Mouse (Mus musculus): ENCODE measurements around the gene Alg5. TPM values are rescaled to one million over a fixed set of nuclear protein-coding genes. Genes with fewer than 3 reads are reported as not detected.

Alg5 gene
- 34.7 and 35.4 TPM in 2 replicates for polyA plus RNA-seq (2012; rRNA removed)

DNA sequence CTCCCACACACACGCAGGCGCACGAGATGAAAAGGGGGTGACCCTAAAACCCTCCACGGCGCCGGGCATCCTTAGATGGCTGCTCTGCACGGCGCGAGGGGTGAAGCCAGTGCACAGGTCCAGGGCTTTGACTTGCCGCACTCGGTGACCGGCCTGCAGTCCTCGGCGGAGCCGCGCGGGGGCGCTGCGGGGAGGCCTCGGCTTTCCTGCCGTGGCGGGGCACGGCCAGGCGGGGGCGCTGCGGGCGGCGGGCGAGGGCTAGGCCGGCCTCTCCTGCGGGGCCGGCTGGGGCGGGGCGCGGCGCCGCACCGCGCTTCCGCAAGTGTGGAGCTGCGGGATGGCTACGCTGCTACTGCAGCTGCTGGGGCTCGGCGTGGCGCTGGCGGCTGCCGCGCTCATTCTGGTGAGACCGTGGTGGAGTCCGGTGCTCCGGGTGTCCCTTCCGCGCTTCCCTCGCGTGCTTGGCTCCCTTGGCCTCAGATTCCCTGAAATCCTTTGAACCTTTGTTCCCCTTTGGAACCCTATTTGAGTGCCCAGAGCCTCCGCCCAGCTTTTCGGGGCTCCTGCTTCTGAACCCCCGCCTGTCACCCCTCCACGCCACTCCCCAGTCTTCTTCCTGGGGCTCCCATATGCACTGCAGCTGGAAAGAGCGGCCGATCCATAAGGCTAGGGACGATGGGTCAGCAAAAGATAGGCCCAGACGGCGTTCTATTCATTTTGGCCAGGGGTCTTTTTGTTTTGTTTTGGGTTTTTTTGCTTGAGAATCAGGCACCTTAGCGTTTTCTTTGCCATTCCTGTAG is at the start of gene Alg5, which contains the start of gene Exosc8:
Gene Alg5 (plus strand): TSS at position 293 of the 800 bp plus-strand sequence.
Gene Exosc8 (minus strand): TSS at position 147 of the 800 bp plus-strand sequence.

DNA sequence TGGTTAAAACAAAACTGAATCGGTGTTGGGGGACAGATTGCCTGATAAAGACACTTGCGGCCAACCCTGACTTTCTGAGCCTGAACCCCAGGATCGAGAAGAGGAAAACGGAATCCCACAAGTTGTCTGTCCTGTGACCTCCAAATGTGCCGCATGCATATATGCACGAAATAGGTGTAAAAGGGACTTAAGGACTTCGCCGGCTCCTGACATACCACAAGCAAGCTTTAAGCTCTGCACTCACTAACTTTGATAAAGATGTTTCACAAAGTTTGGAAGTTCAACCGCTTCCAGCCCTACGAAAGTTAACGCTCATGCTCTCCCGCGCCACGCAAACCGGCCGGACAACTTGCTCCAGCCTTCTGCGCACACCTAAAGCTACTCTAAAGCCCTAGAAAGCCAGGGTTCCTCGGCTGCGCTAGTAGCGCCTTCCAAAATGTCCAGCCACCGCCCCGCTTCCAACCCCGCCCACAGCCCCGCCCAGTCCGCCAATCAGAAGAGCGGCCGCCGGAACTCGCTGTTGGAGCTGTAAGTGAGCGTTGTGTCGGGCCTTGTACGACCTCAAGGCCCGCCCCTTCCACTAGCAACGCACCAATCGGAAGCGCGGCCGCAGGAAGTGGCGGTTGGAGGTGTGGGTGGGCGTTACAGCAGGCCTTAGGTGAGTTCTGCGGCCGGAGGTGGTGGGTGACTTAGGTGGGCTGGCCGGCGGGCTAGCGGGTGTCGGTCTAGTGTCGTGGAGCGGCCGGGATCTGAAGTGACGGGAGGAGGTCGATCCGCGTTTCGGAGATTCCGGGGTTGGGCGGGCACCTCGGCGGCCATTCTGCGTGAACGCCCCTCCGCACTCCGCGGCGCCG is 42.9 kb upstream of the Alg5 start, which contains the start of gene Supt20:
Gene Supt20 (plus strand): TSS at position 606 of the 854 bp plus-strand sequence.

DNA sequence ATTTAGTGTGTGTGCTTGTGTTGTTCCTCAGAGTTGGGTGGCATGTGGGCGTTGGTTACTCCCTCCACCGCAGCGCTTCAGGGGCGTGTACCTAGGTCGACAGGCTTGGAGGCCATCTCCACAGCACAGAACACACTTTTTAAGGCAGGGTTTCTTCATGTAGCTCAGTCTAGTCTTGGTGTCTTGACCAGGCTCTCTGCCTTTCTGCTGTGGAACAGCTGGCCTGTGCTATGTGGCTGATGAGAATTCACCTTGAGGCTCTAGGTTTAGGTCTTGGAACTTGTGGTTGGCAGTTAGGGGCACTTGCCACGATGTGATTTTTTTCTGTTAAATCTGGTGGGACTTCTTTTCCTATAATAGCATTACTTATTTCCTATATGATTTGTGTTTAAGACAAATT is 21.1 kb upstream of the Alg5 start, which contains the start of gene Gm21958:
Gene Gm21958 (minus strand): TSS at position 101 of the 400 bp plus-strand sequence.

DNA sequence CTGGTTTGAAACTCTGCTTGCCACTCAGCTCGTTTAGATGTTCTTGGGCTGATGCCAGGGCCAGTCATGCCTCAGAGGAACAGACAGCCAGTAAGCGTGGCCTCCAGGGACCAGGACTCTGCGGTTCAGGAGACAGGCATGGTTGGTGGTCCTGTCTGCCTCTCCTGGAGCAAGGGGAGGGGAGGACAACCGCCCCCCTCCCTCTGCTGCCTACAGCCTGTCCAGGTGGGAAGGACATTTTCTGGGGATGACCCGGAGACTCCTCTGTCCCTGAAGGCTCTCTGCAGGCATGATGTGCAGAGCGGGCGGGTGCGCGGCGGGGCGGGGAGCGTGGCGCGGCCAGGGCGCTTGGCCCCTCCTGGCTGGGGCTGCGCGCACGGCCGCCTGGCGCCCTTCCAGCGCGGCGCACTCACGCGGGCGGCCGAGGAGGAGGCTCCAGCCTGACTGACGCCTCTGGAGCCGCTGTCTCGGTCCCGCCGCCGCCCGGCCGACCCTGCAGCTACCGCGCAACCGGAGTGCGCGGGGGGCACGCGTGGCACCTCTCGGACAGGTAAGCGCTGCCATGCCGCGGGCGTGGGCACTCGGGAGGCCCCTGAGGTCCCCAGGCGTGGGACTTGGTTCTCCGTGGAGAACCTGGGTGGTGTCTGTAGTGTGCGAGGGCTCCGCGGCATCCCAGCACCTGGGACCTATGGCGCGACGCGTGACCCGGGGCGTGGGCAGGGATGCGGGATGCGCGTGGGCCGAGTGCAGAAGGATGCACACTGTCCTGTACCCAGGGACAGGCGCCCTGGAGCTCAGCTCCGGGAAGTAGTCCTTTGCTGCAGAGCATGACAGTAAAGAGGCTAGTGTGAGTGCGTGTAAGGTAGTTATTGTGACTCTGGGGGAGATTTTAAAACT is 20.1 kb downstream of the Alg5 start, which contains the start of gene Smad9:
Gene Smad9 (plus strand): TSS at position 438 of the 897 bp plus-strand sequence.

Other genes starting within 250 kb of the Alg5 start
- 127 and 130 TPM in 2 replicates for gene Supt20, start 42.7 kb upstream of the Alg5 start, polyA plus RNA-seq (2012; rRNA removed)
- not detected in 2 replicates for gene Gm21958, start 21.2 kb upstream of the Alg5 start, polyA plus RNA-seq (2012; rRNA removed)
- gene Exosc8, start 146 bp upstream of the Alg5 start, polyA plus RNA-seq (2012; rRNA removed): 101 and 105 TPM in 2 replicates
- 0.79 and 1.8 TPM in 2 replicates for gene Smad9, start 20.0 kb downstream of the Alg5 start, polyA plus RNA-seq (2012; rRNA removed)
- gene Rfxap, start 72.3 kb downstream of the Alg5 start, polyA plus RNA-seq (2012; rRNA removed): 50.0 and 54.1 TPM in 2 replicates
- 4.7 and 4.8 TPM in 2 replicates for gene Sertm1, start 180.3 kb downstream of the Alg5 start, polyA plus RNA-seq (2012; rRNA removed)